Mouse (Mus musculus): Measurements from ENCODE around the gene Ctss. TPM values are rescaled to one million over a fixed set of nuclear protein-coding genes. Genes with fewer than 3 reads are reported as not detected.

The Ctss gene
- total RNA-seq (2017) = 73.4 and 145 TPM in 2 replicates

- peak; percentile 35 to 60 for ATAC-seq (replicated peaks in 1 of 2; ENCODE audit: insufficient read depth in 1 of 2, low FRiP score in 2 of 2, low TSS enrichment in 1 of 2, low read depth in 1 of 2, poor library complexity in 2 of 2, severe bottlenecking in 2 of 2)
Measured at GRCm38 (mm10) chr3:95526622-95527211, at the start of gene Ctss. Ctss (plus strand) TSS chr3:95526786.

GRCm38 (mm10) chr3:95478966-95479365, 47.6 kb upstream of the Ctss start:
- ATAC-seq (replicated peaks in 1 of 2; ENCODE audit: insufficient read depth in 1 of 2, low FRiP score in 2 of 2, low TSS enrichment in 1 of 2, low read depth in 1 of 2, poor library complexity in 2 of 2, severe bottlenecking in 2 of 2) = no peak

- no peak for ATAC-seq (replicated peaks in 1 of 2; ENCODE audit: insufficient read depth in 1 of 2, low FRiP score in 2 of 2, low TSS enrichment in 1 of 2, low read depth in 1 of 2, poor library complexity in 2 of 2, severe bottlenecking in 2 of 2)
Measured at GRCm38 (mm10) chr3:95486421-95486820, 40.2 kb upstream of the Ctss start.

GRCm38 (mm10) chr3:95488679-95489078, 37.9 kb upstream of the Ctss start:
- ATAC-seq (replicated peaks in 1 of 2; ENCODE audit: insufficient read depth in 1 of 2, low FRiP score in 2 of 2, low TSS enrichment in 1 of 2, low read depth in 1 of 2, poor library complexity in 2 of 2, severe bottlenecking in 2 of 2) = no peak

GRCm38 (mm10) chr3:95490238-95490637, 36.3 kb upstream of the Ctss start:
- ATAC-seq (replicated peaks in 1 of 2; ENCODE audit: insufficient read depth in 1 of 2, low FRiP score in 2 of 2, low TSS enrichment in 1 of 2, low read depth in 1 of 2, poor library complexity in 2 of 2, severe bottlenecking in 2 of 2) = no peak

GRCm38 (mm10) chr3:95494342-95494741, 32.2 kb upstream of the Ctss start:
- ATAC-seq (replicated peaks in 1 of 2; ENCODE audit: insufficient read depth in 1 of 2, low FRiP score in 2 of 2, low TSS enrichment in 1 of 2, low read depth in 1 of 2, poor library complexity in 2 of 2, severe bottlenecking in 2 of 2) = peak; percentile 79 to 83

GRCm38 (mm10) chr3:95498229-95498628, 28.4 kb upstream of the Ctss start:
- no peak for ATAC-seq (replicated peaks in 1 of 2; ENCODE audit: insufficient read depth in 1 of 2, low FRiP score in 2 of 2, low TSS enrichment in 1 of 2, low read depth in 1 of 2, poor library complexity in 2 of 2, severe bottlenecking in 2 of 2)

GRCm38 (mm10) chr3:95499024-95499423, 27.6 kb upstream of the Ctss start, which contains the start of gene Ctsk:
Ctsk (plus strand) TSS chr3:95499256.
- no peak for ATAC-seq (replicated peaks in 1 of 2; ENCODE audit: insufficient read depth in 1 of 2, low FRiP score in 2 of 2, low TSS enrichment in 1 of 2, low read depth in 1 of 2, poor library complexity in 2 of 2, severe bottlenecking in 2 of 2)

- ATAC-seq (replicated peaks in 1 of 2; ENCODE audit: insufficient read depth in 1 of 2, low FRiP score in 2 of 2, low TSS enrichment in 1 of 2, low read depth in 1 of 2, poor library complexity in 2 of 2, severe bottlenecking in 2 of 2) = no peak
Measured at GRCm38 (mm10) chr3:95499496-95500140, 27.0 kb upstream of the Ctss start.

GRCm38 (mm10) chr3:95502312-95502711, 24.3 kb upstream of the Ctss start:
- no peak for ATAC-seq (replicated peaks in 1 of 2; ENCODE audit: insufficient read depth in 1 of 2, low FRiP score in 2 of 2, low TSS enrichment in 1 of 2, low read depth in 1 of 2, poor library complexity in 2 of 2, severe bottlenecking in 2 of 2)

- no peak for ATAC-seq (replicated peaks in 1 of 2; ENCODE audit: insufficient read depth in 1 of 2, low FRiP score in 2 of 2, low TSS enrichment in 1 of 2, low read depth in 1 of 2, poor library complexity in 2 of 2, severe bottlenecking in 2 of 2)
Measured at GRCm38 (mm10) chr3:95509348-95509747, 17.2 kb upstream of the Ctss start.

GRCm38 (mm10) chr3:95511611-95512180, 14.9 kb upstream of the Ctss start:
- peak; percentile 80 to 96 for ATAC-seq (replicated peaks in 1 of 2; ENCODE audit: insufficient read depth in 1 of 2, low FRiP score in 2 of 2, low TSS enrichment in 1 of 2, low read depth in 1 of 2, poor library complexity in 2 of 2, severe bottlenecking in 2 of 2)

- no peak for ATAC-seq (replicated peaks in 1 of 2; ENCODE audit: insufficient read depth in 1 of 2, low FRiP score in 2 of 2, low TSS enrichment in 1 of 2, low read depth in 1 of 2, poor library complexity in 2 of 2, severe bottlenecking in 2 of 2)
Measured at GRCm38 (mm10) chr3:95516614-95517041, 10.0 kb upstream of the Ctss start.

- ATAC-seq (replicated peaks in 1 of 2; ENCODE audit: insufficient read depth in 1 of 2, low FRiP score in 2 of 2, low TSS enrichment in 1 of 2, low read depth in 1 of 2, poor library complexity in 2 of 2, severe bottlenecking in 2 of 2) = peak; percentile 69 to 75
Measured at GRCm38 (mm10) chr3:95517493-95517898, 9.1 kb upstream of the Ctss start.

- peak; percentile 42 to 53 for ATAC-seq (replicated peaks in 1 of 2; ENCODE audit: insufficient read depth in 1 of 2, low FRiP score in 2 of 2, low TSS enrichment in 1 of 2, low read depth in 1 of 2, poor library complexity in 2 of 2, severe bottlenecking in 2 of 2)
Measured at GRCm38 (mm10) chr3:95518891-95519290, 7.7 kb upstream of the Ctss start.

GRCm38 (mm10) chr3:95519315-95519714, 7.3 kb upstream of the Ctss start:
- ATAC-seq (replicated peaks in 1 of 2; ENCODE audit: insufficient read depth in 1 of 2, low FRiP score in 2 of 2, low TSS enrichment in 1 of 2, low read depth in 1 of 2, poor library complexity in 2 of 2, severe bottlenecking in 2 of 2) = no peak

GRCm38 (mm10) chr3:95520100-95520499, 6.5 kb upstream of the Ctss start:
- no peak for ATAC-seq (replicated peaks in 1 of 2; ENCODE audit: insufficient read depth in 1 of 2, low FRiP score in 2 of 2, low TSS enrichment in 1 of 2, low read depth in 1 of 2, poor library complexity in 2 of 2, severe bottlenecking in 2 of 2)

- peak in 1 of 2 experiments; percentile 38; a peak in 2 of 4 replicates for ATAC-seq (replicated peaks in 1 of 2; ENCODE audit: insufficient read depth in 1 of 2, low FRiP score in 2 of 2, low TSS enrichment in 1 of 2, low read depth in 1 of 2, poor library complexity in 2 of 2, severe bottlenecking in 2 of 2)
Measured at GRCm38 (mm10) chr3:95521168-95521567, 5.4 kb upstream of the Ctss start.

Data from hematopoietic stem cell, adult 5-6 weeks (primary cell).